Mouse (Mus musculus) inflammation-experienced regulatory T-cells (primary cell): Measurements from ENCODE around the gene Esrrg. TPM values are rescaled to one million over a fixed set of nuclear protein-coding genes. Genes with fewer than 3 reads are reported as not detected.

ENCODE experiments used
- polyA plus RNA-seq, 2 experiments: library from polyadenylated mRNA; unstranded; fragments of 100-300 nt; shearing (Covaris generic); gene quantifications; one replicate each; pipeline ENCODE4 v1.2.1; 2017

The Esrrg gene
- 1 to 10 TPM in 1 of 2 experiments, not detected in 1; 2.4 TPM for polyA plus RNA-seq

DNA sequence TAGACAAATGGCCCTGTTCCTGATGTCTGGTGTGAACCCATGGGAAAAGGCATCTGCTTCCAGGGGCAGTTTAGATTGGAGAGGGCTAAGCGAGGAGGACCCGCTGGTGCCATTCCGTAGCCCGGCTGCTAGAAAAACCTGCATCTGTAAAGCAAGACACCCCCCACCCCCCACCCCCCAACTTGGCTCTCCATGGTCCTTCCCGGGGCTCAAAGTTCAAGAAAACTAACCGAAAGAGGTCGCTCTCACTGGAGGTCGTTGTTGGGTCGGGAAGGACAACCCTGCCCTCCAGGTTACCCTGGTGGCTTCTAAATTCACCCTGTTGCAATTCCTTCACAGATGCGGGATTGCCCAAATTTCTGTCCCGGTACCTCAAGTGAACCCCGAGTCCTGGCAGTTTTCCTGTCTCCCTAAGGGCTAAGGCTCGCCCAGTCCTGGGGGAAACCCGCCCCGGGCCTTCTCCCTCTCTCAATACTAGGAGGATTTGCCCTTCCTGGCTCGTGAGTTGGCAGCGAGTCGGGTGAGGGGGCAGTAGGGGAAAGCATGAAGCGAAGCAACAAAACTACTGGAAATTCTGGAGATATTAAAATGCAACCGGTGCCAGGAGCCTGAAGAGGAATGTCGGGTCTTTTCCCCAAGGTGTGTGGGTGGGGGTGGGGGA lies at the start of gene Esrrg:
Gene Esrrg (plus strand): TSS at position 531 of the 661 bp plus-strand sequence.

DNA sequence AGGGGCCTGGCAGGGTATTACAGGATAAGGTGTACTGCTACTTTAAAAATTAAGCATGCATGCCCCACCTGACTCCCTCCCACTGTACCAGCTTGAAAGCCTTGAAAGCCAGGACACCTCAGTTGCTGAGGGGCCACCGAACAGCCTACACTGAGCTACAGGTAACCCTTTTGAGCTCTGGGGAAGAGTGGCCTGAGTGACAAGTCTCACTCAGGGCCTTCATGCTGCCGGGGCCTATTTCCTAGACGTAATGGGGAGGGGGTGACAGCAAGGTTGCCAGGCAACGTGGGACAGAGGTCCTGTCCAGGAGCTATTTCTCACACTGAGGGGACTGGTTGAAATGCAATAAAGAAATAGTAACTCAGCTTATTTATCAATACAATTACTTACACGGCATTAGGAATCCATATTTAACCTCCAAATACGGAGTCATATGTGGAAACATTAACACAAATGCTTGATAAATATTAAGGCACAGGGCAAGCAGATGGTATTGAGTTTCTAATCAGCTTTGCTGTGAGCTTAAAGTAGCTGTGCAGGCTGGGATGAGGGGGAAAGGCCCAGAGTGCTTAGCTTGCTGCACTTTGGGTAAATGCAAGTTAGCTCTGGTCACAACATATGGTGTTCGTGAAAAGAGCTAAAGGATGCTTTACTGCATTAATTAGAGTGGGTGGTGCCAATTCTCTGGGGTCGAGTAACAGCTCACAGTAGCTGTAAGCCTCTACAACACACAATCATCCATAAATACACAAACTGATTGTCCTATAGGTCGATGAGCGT lies 653.5 kb downstream of the Esrrg start, which contains the start of gene Ush2a:
Gene Ush2a (plus strand): TSS at position 121 of the 780 bp plus-strand sequence.

